Mouse (Mus musculus) forebrain, embryonic 13.5 days (tissue): Measurements from ENCODE around the gene Slco3a1. TPM values are rescaled to one million over a fixed set of nuclear protein-coding genes. Genes with fewer than 3 reads are reported as not detected.
A peak's percentile ranks its signal among the peaks of the same experiment; 100 is the strongest.

Experiments used
- ATAC-seq: fragments of 200-750 bp; cut with Nextera tagmentation; 2 replicates; pipeline ENCODE4 v1.8.0; 2017
- H3K27ac ChIP-seq: fragments of 300-500 bp; sonication (generic); 2 replicates; pipeline ENCODE4 v1.5.1; 2015; ENCODE audit warnings: inconsistent platforms, mild to moderate bottlenecking, moderate library complexity
- H3K27me3 ChIP-seq: fragments of 300-500 bp; sonication (generic); 2 replicates; pipeline ENCODE4 v1.6.1; 2015; ENCODE audit warnings: mild to moderate bottlenecking, inconsistent platforms
- H3K36me3 ChIP-seq: fragments of 300-500 bp; sonication (generic); 2 replicates; pipeline ENCODE4 v1.6.1; 2015; ENCODE audit warnings: mild to moderate bottlenecking, inconsistent platforms; ENCODE audit not compliant: poor library complexity, severe bottlenecking
- H3K4me1 ChIP-seq: fragments of 300-500 bp; sonication (generic); 2 replicates; pipeline ENCODE4 v1.6.1; 2015; ENCODE audit warnings: inconsistent platforms
- H3K4me2 ChIP-seq: fragments of 300-500 bp; sonication (generic); 2 replicates; pipeline ENCODE4 v1.6.1; 2015; ENCODE audit warnings: inconsistent platforms, mild to moderate bottlenecking, moderate library complexity
- H3K4me3 ChIP-seq: fragments of 300-500 bp; sonication (generic); 2 replicates; pipeline ENCODE4 v1.5.1; 2015; ENCODE audit warnings: mild to moderate bottlenecking, inconsistent platforms
- H3K9ac ChIP-seq: fragments of 300-500 bp; sonication (generic); 2 replicates; pipeline ENCODE4 v1.6.1; 2015; ENCODE audit warnings: mild to moderate bottlenecking, inconsistent platforms
- H3K9me3 ChIP-seq: fragments of 300-500 bp; sonication (generic); replicated peaks from 2 replicates; pipeline ENCODE4 v1.6.1; 2016; ENCODE audit warnings: inconsistent platforms
- WGBS: fragments of 180-500 bp; shearing (Covaris S2); methylation state at CpG from one replicate; pipeline ENCODE4 v1.1.7; 2015; 5-methylcytosine and 5-hydroxymethylcytosine counted together
- polyA plus RNA-seq: library from polyadenylated mRNA; unstranded; fragments of >200 nt; fragmentation: Nextera tagmentation; extraction: Ambion mirVana; gene quantifications from 2 replicates; pipeline ENCODE4 v1.2.1, GENCODE M21; 2015

Slco3a1 gene
- polyA plus RNA-seq, 1 experiment from 2014 or later = 14.0 TPM

GRCm38 (mm10) chr7:74525586-74525985 lies 29.0 kb downstream of the Slco3a1 start:
- 70% methylated on average over 2 of the region's 2 CpGs for WGBS
- no peaks in the 10 kb centered on the region for H3K27me3 ChIP-seq
- no peak for ATAC-seq

GRCm38 (mm10) chr7:74524188-74524971 lies 30.2 kb downstream of the Slco3a1 start:
- H3K4me3 ChIP-seq = no peak overlapping the region
- H3K36me3 ChIP-seq = no peaks in the 10 kb centered on the region
- no peaks in the 10 kb centered on the region for H3K27me3 ChIP-seq
- H3K4me1 ChIP-seq = no peaks in the 10 kb centered on the region
- H3K27ac ChIP-seq = no peak overlapping the region
- ATAC-seq = no peak
- H3K9ac ChIP-seq = no peak overlapping the region
- H3K4me2 ChIP-seq = no peak overlapping the region
- no peaks in the 10 kb centered on the region for H3K9me3 ChIP-seq
- WGBS = 87% methylated on average over 8 of the region's 8 CpGs

More at GRCm38 (mm10) chr7:74525586-74525985, 29.0 kb downstream of the Slco3a1 start:
- Histone ChIP-seq H3K9me3 (no peaks in the 10 kb centered on the region), H3K4me2 (no peak overlapping the region), H3K4me3 (no peak overlapping the region), H3K36me3 (no peaks in the 10 kb centered on the region), H3K27ac (no peak overlapping the region), H3K9ac (no peak overlapping the region), H3K4me1 (no peaks in the 10 kb centered on the region)

GRCm38 (mm10) chr7:74523086-74523485 lies 31.5 kb downstream of the Slco3a1 start:
- H3K27ac ChIP-seq = no peak overlapping the region
- H3K4me3 ChIP-seq = no peak overlapping the region
- WGBS = 49% methylated on average over 4 of the region's 4 CpGs
- no peaks in the 10 kb centered on the region for H3K9me3 ChIP-seq
- no peaks in the 10 kb centered on the region for H3K4me1 ChIP-seq
- no peak overlapping the region for H3K9ac ChIP-seq
- H3K36me3 ChIP-seq = no peaks in the 10 kb centered on the region
- no peak overlapping the region for H3K4me2 ChIP-seq
- ATAC-seq = peak; percentile 53; the same call in 1 of the 2 replicates
- H3K27me3 ChIP-seq = no peaks in the 10 kb centered on the region

GRCm38 (mm10) chr7:74522260-74522659 lies 32.3 kb downstream of the Slco3a1 start:
- Histone ChIP-seq H3K4me2 (no peak overlapping the region), H3K4me1 (no peaks in the 10 kb centered on the region), H3K9me3 (no peaks in the 10 kb centered on the region), H3K9ac (no peak overlapping the region), H3K27me3 (no peaks in the 10 kb centered on the region), H3K27ac (0 out of 2 replicates have a peak overlapping the region, but pooled peaks have one; percentile 31), H3K4me3 (no peak overlapping the region), H3K36me3 (no peaks in the 10 kb centered on the region)
- 84% methylated on average over 4 of the region's 4 CpGs for WGBS
- ATAC-seq = no peak

- H3K4me2 ChIP-seq = no peak overlapping the region
- H3K4me3 ChIP-seq = no peak overlapping the region
- H3K4me1 ChIP-seq = no peaks in the 10 kb centered on the region
- H3K9me3 ChIP-seq = no peaks in the 10 kb centered on the region
- H3K27me3 ChIP-seq = no peaks in the 10 kb centered on the region
- WGBS = 84% methylated on average over 6 of the region's 6 CpGs
- H3K36me3 ChIP-seq = no peaks in the 10 kb centered on the region
- no peak overlapping the region for H3K9ac ChIP-seq
- ATAC-seq = no peak
- no peak overlapping the region for H3K27ac ChIP-seq
Measured at GRCm38 (mm10) chr7:74519386-74519785, 35.2 kb downstream of the Slco3a1 start.

GRCm38 (mm10) chr7:74518776-74519175 lies 35.8 kb downstream of the Slco3a1 start:
- Histone ChIP-seq H3K9me3 (no peaks in the 10 kb centered on the region), H3K27ac (no peak overlapping the region), H3K4me1 (no peaks in the 10 kb centered on the region), H3K9ac (no peak overlapping the region), H3K36me3 (no peaks in the 10 kb centered on the region), H3K4me3 (no peak overlapping the region), H3K27me3 (no peaks in the 10 kb centered on the region), H3K4me2 (no peak overlapping the region)
- WGBS = 91% methylated on average over 1 of the region's 1 CpGs
- ATAC-seq = no peak

- Histone ChIP-seq H3K4me1 (no peaks in the 10 kb centered on the region), H3K36me3 (no peaks in the 10 kb centered on the region), H3K27ac (no peak overlapping the region), H3K9me3 (no peaks in the 10 kb centered on the region), H3K4me3 (no peak overlapping the region), H3K4me2 (no peak overlapping the region), H3K9ac (no peak overlapping the region), H3K27me3 (no peaks in the 10 kb centered on the region)
- no peak for ATAC-seq
- 86% methylated on average over 5 of the region's 5 CpGs for WGBS
Measured at GRCm38 (mm10) chr7:74518255-74518654, 36.3 kb downstream of the Slco3a1 start.

GRCm38 (mm10) chr7:74510676-74511075 lies 43.9 kb downstream of the Slco3a1 start:
- WGBS = 80% methylated on average over 1 of the region's 1 CpGs

GRCm38 (mm10) chr7:74508205-74508604 lies 46.4 kb downstream of the Slco3a1 start:
- 2% methylated on average over 4 of the region's 4 CpGs for WGBS
- Histone ChIP-seq H3K27ac (no peak overlapping the region), H3K4me2 (no peak overlapping the region), H3K4me3 (no peak overlapping the region), H3K27me3 (peaks cover 63% of the 10 kb centered on the region), H3K4me1 (peaks cover 7% of the 10 kb centered on the region), H3K9ac (no peak overlapping the region), H3K9me3 (no peaks in the 10 kb centered on the region), H3K36me3 (no peaks in the 10 kb centered on the region)
- peak; percentile 39; the same call in 1 of the 2 replicates for ATAC-seq

More at GRCm38 (mm10) chr7:74510676-74511075, 43.9 kb downstream of the Slco3a1 start:
- Histone ChIP-seq H3K9ac (no peak overlapping the region), H3K27ac (no peak overlapping the region), H3K9me3 (no peaks in the 10 kb centered on the region), H3K4me3 (no peak overlapping the region), H3K4me2 (no peak overlapping the region), H3K36me3 (no peaks in the 10 kb centered on the region), H3K4me1 (peaks cover 7% of the 10 kb centered on the region), H3K27me3 (peaks cover 43% of the 10 kb centered on the region)
- ATAC-seq = peak; percentile 33; the same call in 1 of the 2 replicates

- peaks cover 73% of the 10 kb centered on the region for H3K27me3 ChIP-seq
Measured at GRCm38 (mm10) chr7:74506856-74507255, 47.7 kb downstream of the Slco3a1 start.

GRCm38 (mm10) chr7:74505635-74506034 lies 48.9 kb downstream of the Slco3a1 start:
- WGBS = 60% methylated on average over 10 of the region's 10 CpGs
- no peak overlapping the region for H3K27ac ChIP-seq
- no peaks in the 10 kb centered on the region for H3K36me3 ChIP-seq
- H3K4me2 ChIP-seq = no peak overlapping the region
- peaks cover 73% of the 10 kb centered on the region for H3K27me3 ChIP-seq
- ATAC-seq = no peak
- no peak overlapping the region for H3K4me3 ChIP-seq
- H3K9ac ChIP-seq = no peak overlapping the region
- H3K9me3 ChIP-seq = no peaks in the 10 kb centered on the region
- peaks cover 14% of the 10 kb centered on the region for H3K4me1 ChIP-seq

More at GRCm38 (mm10) chr7:74506856-74507255, 47.7 kb downstream of the Slco3a1 start:
- H3K4me1 ChIP-seq = peaks cover 7% of the 10 kb centered on the region
- H3K4me3 ChIP-seq = no peak overlapping the region
- ATAC-seq = no peak
- WGBS = 74% methylated on average over 5 of the region's 5 CpGs
- H3K27ac ChIP-seq = no peak overlapping the region
- H3K36me3 ChIP-seq = no peaks in the 10 kb centered on the region
- H3K9me3 ChIP-seq = no peaks in the 10 kb centered on the region
- H3K4me2 ChIP-seq = no peak overlapping the region
- H3K9ac ChIP-seq = no peak overlapping the region

GRCm38 (mm10) chr7:74501187-74501586 lies 53.4 kb downstream of the Slco3a1 start:
- Histone ChIP-seq H3K4me3 (no peak overlapping the region), H3K9ac (no peak overlapping the region), H3K27ac (no peak overlapping the region), H3K4me1 (0 out of 2 replicates have a peak, but pooled peaks cover 7% of the 10 kb centered on the region), H3K9me3 (no peaks in the 10 kb centered on the region), H3K27me3 (peaks cover 84% of the 10 kb centered on the region), H3K4me2 (no peak overlapping the region), H3K36me3 (no peaks in the 10 kb centered on the region)
- ATAC-seq = peak; percentile 66; the same call in 1 of the 2 replicates
- WGBS = 6% methylated on average over 10 of the region's 10 CpGs
